Mouse (Mus musculus) E14TG2a.4 (cell line): ENCODE data around the gene Car15.

ENCODE experiments used
- CTCF ChIP-seq: conservative IDR thresholded peaks from 2 replicates; pipeline ENCODE4 v1.5.1; 2014; ENCODE audit warnings: low read length
- NANOG ChIP-seq: IDR thresholded peaks from 2 replicates; pipeline ENCODE4 v1.6.1; 2014; ENCODE audit warnings: borderline replicate concordance, low read length, mixed read lengths

DNA sequence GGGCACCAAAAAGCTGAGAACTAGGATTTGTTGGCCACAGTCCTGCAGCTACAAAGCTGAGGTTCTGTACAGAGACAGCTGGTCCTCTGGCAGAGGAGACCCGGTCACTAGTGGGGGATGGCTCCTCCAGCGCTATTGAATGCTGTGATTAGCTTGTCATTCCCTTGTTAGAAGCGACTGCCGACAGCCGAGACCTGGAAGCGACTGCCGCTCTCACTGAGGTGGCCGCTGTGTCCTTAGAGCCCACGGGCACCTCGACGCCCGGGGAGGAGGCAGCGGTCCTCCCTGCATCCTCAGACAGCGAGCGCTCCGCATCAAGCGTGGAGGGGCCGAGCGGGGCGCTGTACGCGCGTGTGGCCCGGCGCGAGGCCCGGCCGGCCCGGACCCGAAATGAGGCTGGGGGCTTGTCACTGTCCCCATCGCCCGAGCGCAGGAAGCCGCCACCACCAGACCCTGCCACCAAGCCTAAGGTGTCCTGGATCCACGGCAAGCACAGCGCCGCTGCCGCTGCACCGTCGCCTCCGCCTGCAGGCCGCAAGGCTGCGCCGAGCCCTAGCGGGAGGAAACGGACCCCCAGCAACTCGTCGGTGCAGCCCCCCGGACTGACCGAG lies 31.5 kb downstream of the Car15 start:
- TF ChIP-seq CTCF (no peak), NANOG (no peak)
